Mouse (Mus musculus): Measurements from ENCODE around the gene Arl13a. TPM values are rescaled to one million over a fixed set of nuclear protein-coding genes. Genes with fewer than 3 reads are reported as not detected.

The Arl13a gene
- total RNA-seq, 1 experiment from 2014 or later = not detected

Other genes starting within 250 kb of the Arl13a start
- 1.1 to 9.1 TPM (median 3.6 TPM) in 3 replicates for gene Sytl4, start 205.7 kb upstream of the Arl13a start, total RNA-seq (2017)
- 25.1 to 39.4 TPM (median 28.4 TPM) in 3 replicates for gene Cstf2, start 128.3 kb upstream of the Arl13a start, total RNA-seq (2017)
- gene Xkrx, start 25.4 kb upstream of the Arl13a start, total RNA-seq (2017) = 0.19 to 1.7 TPM (median 0.29 TPM) in 3 replicates
- 0.29 to 0.85 TPM in 2 of 3 replicates, not detected in the other for gene Nox1, start 34.5 kb downstream of the Arl13a start, total RNA-seq (2017)
- 18.0 to 30.4 TPM (median 19.6 TPM) in 3 replicates for gene Trmt2b, start 89.5 kb downstream of the Arl13a start, total RNA-seq (2017)
- not detected in 3 replicates for gene Tmem35a, start 107.7 kb downstream of the Arl13a start, total RNA-seq (2017)
- gene Cenpi, start 120.6 kb downstream of the Arl13a start, total RNA-seq (2017) = 2.0 to 3.9 TPM (median 3.9 TPM) in 3 replicates
- 0.10 to 1.1 TPM in 2 of 3 replicates, not detected in the other for gene Drp2, start 217.1 kb downstream of the Arl13a start, total RNA-seq (2017)